Mouse (Mus musculus): ENCODE results near the gene Prkaa2.

Prkaa2 gene

DNA sequence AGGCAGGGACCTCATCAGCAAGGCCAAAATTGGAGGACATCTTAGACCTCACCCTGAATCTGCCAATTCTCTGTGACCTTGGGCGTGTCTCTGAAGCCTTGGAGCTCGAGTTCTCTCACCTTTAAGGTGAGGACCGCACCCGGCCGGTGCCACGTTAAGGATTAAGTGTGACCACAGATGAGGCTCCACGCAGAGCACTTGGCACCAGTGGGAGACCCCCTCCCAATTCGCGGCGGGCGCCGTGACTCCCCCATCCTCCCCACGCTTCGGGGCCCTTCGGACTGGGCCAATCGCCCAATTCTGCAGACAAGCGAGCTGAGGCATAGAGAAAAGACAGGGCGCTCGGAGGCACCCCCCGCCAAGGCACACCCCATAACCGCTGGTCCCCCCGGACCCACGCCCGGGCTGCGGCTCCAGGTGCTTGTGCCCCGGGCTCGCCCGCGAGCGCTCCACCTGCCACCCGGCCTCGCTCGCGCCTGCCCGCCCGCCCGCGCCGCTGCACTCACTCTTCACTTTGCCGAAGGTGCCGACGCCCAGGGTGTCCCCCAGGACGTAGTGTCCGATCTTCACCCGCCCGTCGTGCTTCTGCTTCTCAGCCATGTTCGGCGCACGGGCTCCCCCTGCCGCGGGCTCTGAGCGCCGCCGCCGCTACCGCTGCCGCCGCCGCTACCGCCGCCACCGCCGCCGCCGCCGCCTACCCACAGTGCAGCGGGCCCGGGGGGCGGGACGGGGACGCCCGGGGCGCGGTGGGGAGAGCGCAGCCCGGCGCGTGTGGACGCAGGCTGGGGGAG, at the start of gene Prkaa2:
TSS of gene Prkaa2 (minus strand) at position 692 of the 791 bp plus-strand sequence.
- in situ Hi-C loops (cut with MseI, MboI), result no loop called here

DNA sequence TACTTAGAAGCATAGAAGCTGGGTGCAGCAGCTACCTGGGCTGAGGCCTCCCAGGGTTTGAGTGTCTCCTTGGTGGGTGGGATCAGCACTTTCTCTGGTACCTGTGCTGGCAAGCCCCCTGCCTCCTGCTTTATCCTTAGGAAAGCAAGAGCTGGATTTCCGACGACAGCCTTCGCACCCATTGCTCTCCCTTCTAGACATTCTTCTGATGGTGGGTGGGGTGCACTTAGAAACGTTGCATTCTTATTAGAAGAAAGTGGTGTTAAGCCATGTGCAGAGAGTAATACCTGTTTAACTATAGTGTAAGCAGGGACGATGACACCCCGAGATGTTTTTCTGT, 49.8 kb upstream of the Prkaa2 start:
- in situ Hi-C loops (cut with MseI, MboI), result loop anchor here (5.0 to 25.0 kb wide), 3 partner anchors 155 to 778 kb away; no protein-coding TSS in a partner anchor

DNA sequence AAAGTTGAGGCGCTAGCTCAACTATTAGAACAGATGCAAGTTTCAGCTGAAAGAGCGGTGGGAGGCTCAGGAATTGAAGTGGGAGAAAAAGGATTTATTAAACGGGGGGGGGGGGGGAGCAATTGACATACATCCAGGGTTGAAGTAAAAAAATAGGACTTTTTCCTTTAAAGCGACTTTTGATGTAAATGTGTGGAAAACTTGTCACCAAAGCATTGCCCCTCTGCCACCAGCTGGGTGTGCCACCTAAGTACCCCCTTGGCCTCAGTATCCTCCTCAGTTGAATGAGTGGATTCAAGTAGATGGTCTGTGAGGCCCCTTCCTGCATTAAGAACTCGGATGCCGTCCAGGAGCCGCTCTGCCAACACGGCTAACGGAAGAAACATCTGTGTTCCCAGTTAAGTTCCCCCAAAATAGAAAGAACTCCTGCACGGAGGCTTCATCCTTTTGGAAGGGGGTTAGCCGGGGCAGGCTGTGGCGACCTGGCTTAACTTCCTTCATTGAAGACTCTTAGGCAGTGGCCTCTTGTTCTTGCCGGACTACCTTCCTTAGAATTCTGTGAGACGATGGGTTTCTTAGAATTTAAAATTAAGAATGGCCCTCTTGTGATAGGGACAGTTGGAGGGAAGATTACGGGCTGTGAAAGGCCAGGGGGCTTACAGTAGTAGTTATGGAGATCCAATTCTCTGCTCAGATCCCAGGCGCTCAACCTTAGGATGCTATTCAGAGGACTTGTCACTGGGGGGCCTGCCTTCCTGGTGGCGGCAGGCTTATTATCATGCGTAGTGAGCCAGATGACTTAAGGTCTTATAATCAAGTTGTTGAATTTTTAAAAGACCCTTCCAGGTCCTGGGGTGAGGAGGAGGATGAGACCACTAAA, 49.2 kb upstream of the Prkaa2 start:
- in situ Hi-C loops (cut with MseI, MboI), result loop anchor here (5.0 to 25.0 kb wide), 3 partner anchors 156 to 778 kb away; no protein-coding TSS in a partner anchor

DNA sequence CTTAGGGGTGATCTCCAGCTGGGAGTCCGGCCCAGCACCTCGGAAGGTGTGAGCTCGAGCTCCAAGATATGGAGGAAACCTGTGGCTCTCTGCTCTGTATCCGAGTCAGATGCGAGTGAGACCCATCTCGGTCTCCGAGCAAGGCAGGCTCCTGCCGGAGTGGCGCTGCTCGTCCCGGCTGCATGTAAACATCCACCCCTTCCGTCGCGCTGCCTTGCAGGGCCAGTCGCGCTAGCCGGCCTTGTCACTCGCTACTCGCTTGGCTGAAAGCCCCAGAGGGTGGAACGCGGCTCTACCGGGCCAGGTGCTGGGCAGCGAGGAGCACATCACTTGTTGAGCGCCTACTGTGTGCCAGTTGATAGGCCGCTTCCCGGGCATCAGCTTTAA, 48.5 kb upstream of the Prkaa2 start:
- in situ Hi-C loops (cut with MseI, MboI), result loop anchor here (5.0 to 25.0 kb wide), 3 partner anchors 157 to 779 kb away; no protein-coding TSS in a partner anchor

DNA sequence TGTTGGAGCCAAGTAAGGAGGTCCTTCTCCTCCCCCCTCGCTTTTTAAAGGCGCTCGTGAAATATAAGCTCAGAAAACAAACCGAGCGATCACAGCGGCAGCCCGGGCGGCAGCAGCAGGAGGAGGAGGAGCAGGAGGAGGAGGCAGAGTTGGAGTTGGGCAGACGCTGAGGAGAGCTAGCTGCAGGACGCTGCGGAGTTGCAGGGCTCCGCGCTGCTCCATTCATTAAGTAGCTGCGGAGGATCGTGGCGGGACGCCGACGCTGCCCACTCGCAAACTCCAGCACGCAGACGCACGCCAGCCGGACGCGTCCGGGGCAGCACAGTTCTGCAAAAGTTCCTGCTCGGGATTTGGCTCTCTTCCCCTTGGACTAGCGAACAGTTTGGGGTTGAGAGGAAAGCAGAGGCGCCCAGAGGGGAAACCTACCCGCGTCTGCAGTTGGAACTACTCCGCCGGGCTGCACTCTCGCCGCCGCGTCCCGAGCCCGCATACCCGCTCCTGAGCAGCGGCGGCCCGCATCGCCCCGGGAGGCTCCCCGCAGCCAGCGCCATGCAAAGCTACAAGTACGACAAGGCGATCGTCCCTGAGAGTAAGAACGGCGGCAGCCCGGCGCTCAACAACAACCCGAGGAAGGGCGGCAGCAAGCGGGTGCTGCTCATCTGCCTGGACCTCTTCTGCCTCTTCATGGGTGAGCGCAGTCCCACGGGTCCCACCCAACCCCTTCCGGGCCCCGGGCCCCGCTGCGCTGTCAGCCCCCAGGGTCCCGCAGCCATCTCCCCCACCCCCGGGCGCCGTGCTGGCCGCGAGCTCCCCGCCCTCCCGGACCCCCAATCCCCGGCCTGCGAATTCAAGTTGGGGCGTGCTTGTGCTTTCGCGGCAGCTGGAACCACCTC, 47.8 kb upstream of the Prkaa2 start, which contains the start of gene Plpp3:
TSS of gene Plpp3 (plus strand) at position 72 of the 893 bp plus-strand sequence.
- in situ Hi-C loops (cut with MseI, MboI), result loop anchor here (5.0 to 25.0 kb wide), 3 partner anchors 157 to 780 kb away; no protein-coding TSS in a partner anchor

DNA sequence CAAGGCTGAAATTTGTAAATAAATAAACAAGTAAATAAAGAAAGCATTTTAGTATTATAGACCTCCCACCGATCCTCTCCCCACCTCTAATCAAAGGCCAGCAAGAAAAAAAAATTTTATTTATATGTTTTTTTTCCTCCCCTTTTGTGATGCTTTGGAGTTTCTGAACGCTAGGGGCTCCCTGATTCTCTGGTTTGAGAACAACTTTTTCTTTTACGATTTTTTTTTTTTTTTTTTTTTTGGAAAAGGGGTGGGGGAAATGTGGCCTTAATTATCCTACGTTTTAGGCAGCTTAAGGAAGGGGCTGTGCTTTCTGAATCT, 47.2 kb upstream of the Prkaa2 start:
- in situ Hi-C loops (cut with MseI, MboI), result loop anchor here (5.0 to 25.0 kb wide), 3 partner anchors 158 to 780 kb away; no protein-coding TSS in a partner anchor

DNA sequence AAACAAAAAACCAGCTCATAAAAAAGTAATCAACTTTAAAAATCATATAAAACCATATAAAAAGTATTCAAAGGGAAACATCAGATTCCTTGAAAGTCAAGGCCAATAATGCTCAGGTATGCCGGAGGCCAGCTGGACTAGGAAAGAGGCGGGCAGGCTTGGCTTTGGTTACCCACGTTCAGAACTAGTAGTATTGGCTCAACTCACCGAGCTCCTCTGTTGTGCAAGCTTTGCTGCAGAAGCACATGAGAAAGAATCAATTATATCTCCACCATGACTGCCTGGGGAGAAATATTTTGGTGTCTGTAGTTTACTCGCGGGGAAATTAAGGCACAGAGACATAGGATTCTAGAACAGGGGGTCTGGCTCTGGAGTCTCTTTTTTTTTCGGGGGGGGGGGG, 46.6 kb upstream of the Prkaa2 start:
- in situ Hi-C loops (cut with MseI, MboI), result loop anchor here (5.0 to 25.0 kb wide), 3 partner anchors 159 to 781 kb away; no protein-coding TSS in a partner anchor

DNA sequence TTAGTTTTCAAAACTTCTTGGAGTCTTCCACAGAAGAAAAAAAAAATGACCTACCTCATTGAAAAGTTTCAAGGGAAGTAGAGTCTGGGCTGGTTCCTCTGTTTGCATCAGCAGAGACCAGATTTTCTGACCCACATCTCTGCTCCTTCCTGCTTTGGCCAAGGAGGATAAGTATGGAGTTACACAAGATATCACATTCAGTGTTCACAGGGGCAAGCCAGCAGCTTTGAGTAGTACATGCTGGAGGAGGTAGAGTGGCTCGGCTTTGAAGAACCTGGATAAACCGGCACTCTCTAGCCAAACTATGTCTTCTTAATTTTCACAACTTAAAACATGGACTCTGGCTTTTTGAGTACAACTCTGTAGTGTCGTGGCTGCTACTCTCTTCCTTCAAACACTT, 43.5 kb upstream of the Prkaa2 start:
- in situ Hi-C loops (cut with MseI, MboI), result loop anchor here (10.0 to 25.0 kb wide), 2 partner anchors 162 to 784 kb away; no protein-coding TSS in a partner anchor

DNA sequence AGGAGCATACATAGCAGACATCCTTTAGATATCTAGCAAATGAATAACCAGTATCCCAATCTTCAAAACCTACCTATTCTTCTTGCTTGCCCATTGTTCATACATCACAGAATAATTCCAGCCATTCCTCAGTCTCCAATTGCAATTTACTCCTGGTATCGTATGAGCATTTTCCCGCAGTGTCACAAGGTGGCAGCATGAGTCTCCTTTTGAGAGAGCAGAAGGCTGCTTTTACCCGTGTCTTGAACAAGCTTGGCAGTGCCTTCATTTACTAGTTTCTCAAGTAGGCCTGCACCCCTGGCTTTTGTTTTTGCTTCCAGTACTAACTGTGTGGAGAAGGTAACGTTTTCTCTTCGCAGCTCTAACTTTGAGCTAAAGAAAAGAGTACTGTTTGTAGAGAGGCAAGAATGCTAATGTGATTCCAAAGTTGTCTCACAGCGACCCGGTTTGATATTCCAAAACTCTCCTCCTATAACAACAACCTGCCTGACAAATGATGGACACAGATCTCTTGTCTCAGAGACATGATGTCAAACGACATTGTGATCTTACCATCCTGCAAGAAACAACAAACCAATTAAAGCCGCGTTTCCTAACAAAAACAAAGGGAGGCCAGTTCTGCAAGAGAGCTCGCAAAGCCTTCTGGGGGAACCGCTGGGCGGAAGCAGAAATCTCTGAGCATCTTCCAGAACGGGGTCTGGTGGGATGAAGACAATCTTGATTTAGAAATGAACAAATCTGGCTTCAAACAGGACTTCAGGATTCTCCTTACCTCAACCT, 42.4 kb upstream of the Prkaa2 start:
- in situ Hi-C loops (cut with MseI, MboI), result loop anchor here (10.0 to 25.0 kb wide), 2 partner anchors 163 to 785 kb away; no protein-coding TSS in a partner anchor

DNA sequence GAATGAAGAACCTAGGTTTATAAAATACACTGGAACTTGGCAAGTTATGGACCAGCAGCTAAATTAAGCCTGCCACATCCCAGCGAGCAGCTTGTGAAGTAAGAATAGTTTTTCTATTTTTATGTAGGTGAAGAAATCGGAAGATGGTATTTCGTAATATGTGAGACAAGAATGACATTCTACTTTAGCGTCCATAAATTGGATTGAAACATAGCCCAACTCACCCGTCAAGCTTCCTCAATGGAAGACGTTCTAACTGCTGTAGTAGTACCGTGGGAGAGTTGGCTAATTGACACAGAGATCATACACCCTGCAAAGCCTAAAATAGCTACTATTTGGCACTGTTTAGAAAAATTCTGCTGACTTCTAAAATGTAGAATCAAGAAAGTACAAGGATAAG, 39.8 kb upstream of the Prkaa2 start:
- in situ Hi-C loops (cut with MseI, MboI), result no loop called here

DNA sequence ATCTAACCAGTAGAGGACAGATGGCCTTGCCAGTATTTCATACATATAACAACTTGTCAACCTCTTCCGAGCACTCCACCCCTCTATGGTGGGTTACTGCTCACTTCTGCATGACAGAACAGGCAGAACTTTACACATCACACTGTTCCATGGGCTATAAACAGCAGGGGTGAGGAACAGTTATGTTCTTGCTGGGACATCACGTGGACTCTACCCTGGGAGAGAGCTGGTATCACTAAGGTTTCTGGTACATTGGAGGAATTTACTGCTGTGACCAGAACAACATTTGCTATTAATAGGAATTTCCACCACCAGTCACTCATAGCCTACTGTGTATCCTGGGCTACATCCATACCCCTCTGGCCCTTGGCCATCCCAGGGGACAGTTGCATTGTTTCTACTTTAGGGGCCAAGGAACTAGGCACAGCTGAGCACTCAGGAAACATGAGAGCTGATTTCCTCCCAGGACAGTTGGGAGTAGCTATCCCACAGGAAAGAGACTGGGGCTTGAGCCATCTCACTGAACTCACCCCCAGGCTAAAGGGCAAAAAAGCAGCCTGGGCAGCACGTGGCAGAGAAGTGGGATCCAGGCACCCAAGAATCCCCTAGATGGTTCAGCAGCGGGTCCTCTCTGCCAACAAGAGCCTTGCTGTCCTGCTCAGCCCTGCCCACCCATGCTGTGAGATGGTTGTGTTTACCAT, 23.8 kb upstream of the Prkaa2 start:
- in situ Hi-C loops (cut with MseI, MboI), result no loop called here

DNA sequence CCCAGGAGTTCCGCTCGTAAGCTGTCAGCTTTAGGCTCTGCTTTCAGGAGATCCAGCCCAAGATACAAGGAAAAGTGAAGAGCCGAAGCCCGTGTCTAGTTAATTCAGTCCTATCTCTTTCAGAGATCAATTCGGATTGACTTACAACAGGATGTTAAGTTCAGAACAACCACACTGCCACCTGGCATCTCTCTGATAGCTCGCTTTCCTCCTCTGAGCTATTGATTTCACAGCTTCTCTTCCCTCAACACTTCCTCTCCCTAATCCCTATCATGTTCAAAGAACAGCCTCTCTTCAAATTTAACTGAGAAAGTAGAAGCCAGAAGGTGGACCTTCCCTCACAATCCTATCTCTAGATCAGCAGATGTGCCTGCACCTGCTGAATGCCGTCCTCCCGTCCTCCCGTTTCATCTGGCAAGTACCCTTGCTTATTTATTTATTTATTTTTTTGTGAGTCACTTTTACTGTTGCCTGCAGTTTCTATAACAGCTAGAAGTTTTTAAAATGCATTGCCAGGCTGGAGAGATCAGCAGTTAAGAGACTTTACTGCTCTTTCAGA, 22.1 kb upstream of the Prkaa2 start:
- in situ Hi-C loops (cut with MseI, MboI), result no loop called here

DNA sequence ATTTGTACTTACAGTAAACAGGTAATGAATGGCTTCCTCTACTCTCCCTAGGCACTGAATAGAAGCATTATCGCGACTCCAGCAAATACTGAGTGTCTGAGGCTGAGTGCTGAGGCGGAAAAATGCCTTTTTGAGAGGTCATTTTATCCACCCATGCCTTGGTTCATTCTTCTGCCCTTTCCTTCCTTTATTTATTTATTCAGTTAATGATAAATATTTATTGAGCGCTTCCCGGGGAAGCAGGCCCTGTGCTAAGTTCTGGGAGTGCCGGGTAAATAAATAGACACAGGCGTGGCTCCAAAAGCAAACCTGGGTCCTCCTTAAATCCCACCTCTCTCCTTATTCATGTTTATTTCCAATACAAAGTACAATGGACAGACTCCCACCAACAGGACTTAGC, 19.5 kb upstream of the Prkaa2 start:
- in situ Hi-C loops (cut with MseI, MboI), result loop anchor here in 1 of 2 experiments (10.0 kb wide), 1 partner anchor 54 kb away; no protein-coding TSS in a partner anchor

DNA sequence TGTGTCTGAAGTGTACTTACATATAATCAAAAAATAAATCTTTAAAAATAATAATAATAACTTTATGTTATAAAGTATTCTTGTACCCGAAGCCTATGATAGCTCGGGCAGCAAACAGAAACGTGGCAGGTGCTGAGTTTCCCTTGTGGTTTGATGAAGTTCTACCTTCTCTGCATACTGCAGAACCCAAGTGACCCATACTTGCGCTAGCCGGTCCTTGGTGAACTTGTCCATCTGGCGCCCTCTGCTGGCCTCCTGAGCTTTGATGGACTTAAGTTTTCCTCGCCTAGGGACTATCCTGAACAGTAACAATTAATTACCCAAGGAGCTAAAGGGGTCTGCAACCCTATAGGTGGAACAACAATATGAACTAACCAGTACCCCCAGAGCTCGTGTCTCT, 12.7 kb upstream of the Prkaa2 start:
- in situ Hi-C loops (cut with MseI, MboI), result loop anchor here in 1 of 2 experiments (10.0 kb wide), 1 partner anchor 48 kb away; no protein-coding TSS in a partner anchor

DNA sequence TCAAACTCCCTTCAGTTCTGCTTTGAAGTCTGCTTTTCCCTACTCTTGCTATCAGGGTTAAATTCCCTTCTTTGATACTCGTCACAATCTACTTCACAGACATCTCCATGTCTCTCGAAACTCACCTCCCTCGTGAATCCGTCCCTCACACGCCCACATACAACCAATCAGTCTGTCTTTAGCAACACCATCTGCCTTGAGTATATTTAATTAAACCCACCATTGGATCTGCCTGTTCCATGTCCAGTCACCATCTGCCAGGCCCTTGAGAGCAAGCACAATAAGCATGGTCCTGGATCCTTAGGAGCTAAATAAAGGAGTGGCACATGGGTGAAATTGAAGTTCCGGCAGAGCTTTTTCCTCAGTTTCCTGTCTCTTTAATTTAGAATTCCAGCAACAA, 11.4 kb upstream of the Prkaa2 start:
- in situ Hi-C loops (cut with MseI, MboI), result loop anchor here in 1 of 2 experiments (10.0 kb wide), 1 partner anchor 46 kb away; no protein-coding TSS in a partner anchor

DNA sequence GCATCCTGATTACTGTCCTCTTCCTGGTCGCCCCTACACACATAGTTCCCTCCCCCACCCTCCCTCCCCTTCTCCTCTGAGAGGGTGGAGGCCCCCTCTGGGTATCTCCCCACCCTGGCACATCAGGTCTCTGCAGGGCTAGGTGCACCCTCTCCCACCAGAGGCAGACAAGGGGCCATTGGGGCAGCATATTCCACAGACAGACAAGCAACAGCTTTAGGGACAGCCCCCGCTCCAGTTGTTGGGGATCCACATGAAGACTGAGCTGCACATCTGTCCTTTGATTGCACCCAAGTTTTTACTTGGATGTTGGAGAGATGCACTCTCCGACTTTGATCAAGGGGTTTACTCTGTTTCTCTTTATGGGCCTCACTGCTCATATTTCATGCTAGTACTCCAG, 3.8 kb upstream of the Prkaa2 start:
- in situ Hi-C loops (cut with MseI, MboI), result loop anchor here (5.0 to 10.0 kb wide), 2 partner anchors 81 to 199 kb away; partner anchors contain the start of gene Fyb2 (in 2 of the 2)

DNA sequence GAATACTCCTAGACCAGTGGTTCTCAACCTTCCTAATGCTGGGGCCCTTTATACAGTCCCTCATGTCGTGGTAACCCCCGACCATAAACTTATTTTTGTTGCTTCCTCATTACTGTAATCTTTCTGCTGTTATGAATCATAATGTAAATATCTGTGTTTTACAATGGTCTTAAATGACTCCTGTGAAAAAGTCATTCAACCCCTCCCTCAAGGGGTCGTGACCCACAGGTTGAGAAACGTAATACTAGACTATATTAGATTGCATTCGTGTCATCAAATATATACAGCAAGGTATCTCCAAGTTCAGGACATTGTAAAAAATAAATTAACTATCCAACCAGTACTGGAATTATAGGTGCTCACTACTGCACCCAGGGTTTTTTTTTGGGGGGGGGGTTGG, 3.4 kb upstream of the Prkaa2 start:
- in situ Hi-C loops (cut with MseI, MboI), result loop anchor here (5.0 to 10.0 kb wide), 2 partner anchors 81 to 198 kb away; partner anchors contain the start of gene Fyb2 (in 2 of the 2)

DNA sequence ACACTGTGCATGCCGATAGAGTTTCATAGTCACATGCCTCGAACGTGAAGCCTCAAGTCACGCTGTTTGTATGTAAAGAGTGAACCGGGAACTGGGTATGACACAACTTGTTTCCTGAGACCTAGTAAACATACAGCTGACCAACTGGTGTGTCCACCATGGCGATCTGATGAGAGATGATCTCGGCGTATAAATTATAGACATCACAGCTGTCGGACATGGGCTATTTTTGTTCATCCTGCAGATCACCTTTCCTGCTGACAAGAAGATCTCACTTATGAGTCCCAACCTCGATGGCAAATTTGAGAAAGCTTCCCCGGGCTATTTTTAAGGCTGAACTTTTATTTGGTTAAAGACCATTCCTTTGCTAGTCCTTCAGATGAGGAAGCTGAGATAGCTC, 2.1 kb upstream of the Prkaa2 start:
- in situ Hi-C loops (cut with MseI, MboI), result loop anchor here (5.0 to 10.0 kb wide), 2 partner anchors 79 to 197 kb away; partner anchors contain the start of gene Fyb2 (in 2 of the 2)

DNA sequence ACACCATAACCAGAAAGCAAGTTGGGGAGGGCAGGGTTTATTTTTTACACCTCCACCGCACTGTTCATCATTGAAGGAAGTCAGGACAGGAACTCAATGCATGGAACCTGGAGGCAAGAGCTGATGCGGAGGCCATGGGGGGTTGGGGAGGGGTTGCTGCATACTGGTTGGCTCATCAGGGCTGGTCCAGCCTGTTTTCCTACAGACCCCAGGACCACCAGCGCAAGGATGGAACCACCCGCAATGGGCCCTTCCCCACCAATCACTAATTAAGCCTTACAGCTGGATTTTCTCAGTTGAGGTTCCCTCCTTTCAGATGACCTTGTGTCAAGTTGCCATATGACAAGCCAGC, 970 bp upstream of the Prkaa2 start:
- in situ Hi-C loops (cut with MseI, MboI), result loop anchor here (5.0 to 10.0 kb wide), 2 partner anchors 78 to 196 kb away; partner anchors contain the start of gene Fyb2 (in 2 of the 2)

Measured in mouse trophoblast stem cell (cell line).